Mouse (Mus musculus) heart, adult 2 months (tissue): ENCODE measurements at regions not wholly inside any gene's neighbourhood (a gene's known extent, or its start where the extent isn't known, plus 50 kb on each side); places are given as distances from the start of the nearest gene placed in this dataset.
A peak's percentile ranks its signal among the peaks of the same experiment; 100 is the strongest.

Experiments
- DNase-seq, 2 experiments: peaks; one replicate each; pipeline ENCODE4 v3.0.0; 2021
- H3K27ac ChIP-seq: fragments of 200-600 bp; 2 replicates; pipeline ENCODE4 v1.8.1; 2022
- H3K27me3 ChIP-seq: fragments of 200-500 bp; 2 replicates; pipeline ENCODE4 v1.6.1; 2012; ENCODE audit warnings: mild to moderate bottlenecking, low read length, inconsistent platforms, mixed read lengths; ENCODE audit not compliant: control insufficient read depth, insufficient read depth
- H3K36me3 ChIP-seq: fragments of 200-500 bp; 2 replicates; pipeline ENCODE4 v1.6.1; 2012; ENCODE audit warnings: low read length, inconsistent platforms; ENCODE audit not compliant: control insufficient read depth, insufficient read depth
- H3K4me1 ChIP-seq: fragments of 200-500 bp; 2 replicates; pipeline ENCODE4 v1.6.1; 2011; ENCODE audit warnings: low read length; ENCODE audit not compliant: control insufficient read depth, insufficient read depth
- H3K4me3 ChIP-seq: fragments of 200-600 bp; 2 replicates; pipeline ENCODE4 v1.8.1; 2022
- H3K79me2 ChIP-seq: fragments of 200-500 bp; replicated peaks from 2 replicates; pipeline ENCODE4 v1.6.1; 2012; ENCODE audit warnings: mild to moderate bottlenecking, inconsistent platforms, low read length, moderate library complexity, mixed read lengths; ENCODE audit not compliant: control insufficient read depth, insufficient read depth
- H3K9ac ChIP-seq: fragments of 200-500 bp; 2 replicates; pipeline ENCODE4 v1.6.1; 2012; ENCODE audit warnings: low read depth, mild to moderate bottlenecking, control low read depth, inconsistent platforms, low read length, mixed read lengths
- CTCF ChIP-seq: fragments of 200-600 bp; IDR thresholded peaks from 2 replicates; pipeline ENCODE4 v1.8.1; 2022; ENCODE audit warnings: antibody characterized with exemption, mild to moderate bottlenecking, moderate library complexity
- EP300 ChIP-seq: fragments of 200-500 bp; IDR thresholded peaks from 2 replicates; pipeline ENCODE4 v1.6.1; 2011; ENCODE audit warnings: low read depth, low read length, control low read depth; ENCODE audit not compliant: insufficient read depth
- POLR2A ChIP-seq: fragments of 200-500 bp; IDR thresholded peaks from 2 replicates; pipeline ENCODE4 v1.6.1; 2011; ENCODE audit warnings: mild to moderate bottlenecking, low read depth, low read length, control low read depth; ENCODE audit not compliant: insufficient read depth
- WGBS: fragments of 180-500 bp; shearing (Covaris S2); methylation state at CpG from one replicate; pipeline ENCODE4 v1.1.7; 2018; 5-methylcytosine and 5-hydroxymethylcytosine counted together
- intact Hi-C: fragments of 180-260 bp; cut with DNase I; formaldehyde crosslinking; loops from one replicate; pipeline ENCODE4 v1.15.1; 2025

- intact Hi-C loops, result loop anchor here (2.0 kb wide), 1 partner anchor 43 kb away; no protein-coding TSS in a partner anchor
- no peak for DNase-seq
- no peak for TF ChIP-seq POLR2A
- TF ChIP-seq EP300, result no peak
- no peak for TF ChIP-seq CTCF
- no peak overlapping the region for H3K4me3 ChIP-seq
- peak overlapping the region; percentile 86 for H3K27ac ChIP-seq
- no peak overlapping the region for H3K9ac ChIP-seq
- whole genome bisulfite sequencing, result 59% methylated on average over 7 of the region's 7 CpGs
- H3K4me1 ChIP-seq, result peaks cover 9% of the 10 kb centered on the region; the same call in 1 of the 2 replicates
- H3K27me3 ChIP-seq, result no peaks in the 10 kb centered on the region
- no peaks in the 10 kb centered on the region for H3K36me3 ChIP-seq
- H3K79me2 ChIP-seq, result no peaks in the 10 kb centered on the region
Measured at GRCm38 (mm10) chr13:37559706-37560313, 214.8 kb downstream of the Ly86 start.

- no peak overlapping the region for H3K4me3 ChIP-seq
Measured at GRCm38 (mm10) chr13:37560387-37560786, 215.4 kb downstream of the Ly86 start.

GRCm38 (mm10) chr13:37560800-37561199 is 215.8 kb downstream of the Ly86 start:
- Histone ChIP-seq H3K27ac (peak overlapping the region; percentile 86), H3K27me3 (no peaks in the 10 kb centered on the region), H3K4me1 (peaks cover 9% of the 10 kb centered on the region; the same call in 1 of the 2 replicates), H3K36me3 (no peaks in the 10 kb centered on the region), H3K4me3 (no peak overlapping the region), H3K79me2 (no peaks in the 10 kb centered on the region), H3K9ac (no peak overlapping the region)
- 50% methylated on average over 3 of the region's 3 CpGs for WGBS
- TF ChIP-seq EP300 (no peak), POLR2A (no peak), CTCF (no peak)
- DNase-seq, result no peak
- intact Hi-C loops, result loop anchor here (2.0 kb wide), 1 partner anchor 42 kb away; no protein-coding TSS in a partner anchor

More at GRCm38 (mm10) chr13:37560387-37560786, 215.4 kb downstream of the Ly86 start:
- intact Hi-C loops, result loop anchor here (2.0 kb wide), 1 partner anchor 42 kb away; no protein-coding TSS in a partner anchor
- TF ChIP-seq EP300 (peak; percentile 58; the same call in 1 of the 2 replicates), CTCF (no peak)
- H3K9ac ChIP-seq, result no peak overlapping the region
- H3K4me1 ChIP-seq, result peaks cover 9% of the 10 kb centered on the region; the same call in 1 of the 2 replicates
- no peaks in the 10 kb centered on the region for H3K36me3 ChIP-seq
- peak in 1 of 2 experiments; percentile 57 for DNase-seq
- H3K27me3 ChIP-seq, result no peaks in the 10 kb centered on the region
- no peaks in the 10 kb centered on the region for H3K79me2 ChIP-seq
- peak overlapping the region; percentile 86 for H3K27ac ChIP-seq
- WGBS, result 55% methylated on average over 9 of the region's 9 CpGs

GRCm38 (mm10) chr13:37561437-37561836 is 216.4 kb downstream of the Ly86 start:
- no peaks in the 10 kb centered on the region for H3K27me3 ChIP-seq
- H3K9ac ChIP-seq, result no peak overlapping the region
- DNase-seq, result no peak
- 65% methylated on average over 2 of the region's 2 CpGs for WGBS
- no peaks in the 10 kb centered on the region for H3K36me3 ChIP-seq
- peak overlapping the region; percentile 86 for H3K27ac ChIP-seq
- TF ChIP-seq EP300 (0 out of 2 replicates have a peak, but pooled peaks have one; percentile 27), POLR2A (no peak)
- intact Hi-C loops, result loop anchor here (2.0 kb wide), 1 partner anchor 41 kb away; no protein-coding TSS in a partner anchor
- no peaks in the 10 kb centered on the region for H3K79me2 ChIP-seq
- no peak overlapping the region for H3K4me3 ChIP-seq
- peaks cover 9% of the 10 kb centered on the region; the same call in 1 of the 2 replicates for H3K4me1 ChIP-seq

GRCm38 (mm10) chr13:37562141-37562540 is 216.1 kb upstream of the Rreb1 start:
- peak; percentile 56 to 80 for DNase-seq
- peaks cover 9% of the 10 kb centered on the region; the same call in 1 of the 2 replicates for H3K4me1 ChIP-seq
- H3K79me2 ChIP-seq, result no peaks in the 10 kb centered on the region
- WGBS, result 33% methylated on average over 9 of the region's 9 CpGs
- TF ChIP-seq EP300, result peak; percentile 94
- no peak for TF ChIP-seq CTCF
- peak; percentile 41; the same call in 1 of the 2 replicates for TF ChIP-seq POLR2A
- H3K4me3 ChIP-seq, result no peak overlapping the region
- peak overlapping the region; percentile 86 for H3K27ac ChIP-seq
- H3K27me3 ChIP-seq, result no peaks in the 10 kb centered on the region
- no peaks in the 10 kb centered on the region for H3K36me3 ChIP-seq
- intact Hi-C loops, result no loop called here
- H3K9ac ChIP-seq, result peak overlapping the region; percentile 42

GRCm38 (mm10) chr13:37562652-37563051 is 215.5 kb upstream of the Rreb1 start:
- DNase-seq, result peak in 1 of 2 experiments; percentile 51
- Histone ChIP-seq H3K4me3 (no peak overlapping the region), H3K27me3 (no peaks in the 10 kb centered on the region), H3K27ac (peak overlapping the region; percentile 74), H3K79me2 (no peaks in the 10 kb centered on the region), H3K36me3 (no peaks in the 10 kb centered on the region), H3K4me1 (peaks cover 9% of the 10 kb centered on the region; the same call in 1 of the 2 replicates), H3K9ac (no peak overlapping the region)
- 26% methylated on average over 5 of the region's 5 CpGs for WGBS
- intact Hi-C loops, result no loop called here
- TF ChIP-seq POLR2A, result no peak
- TF ChIP-seq CTCF, result no peak
